In the genomic region with DNA sequence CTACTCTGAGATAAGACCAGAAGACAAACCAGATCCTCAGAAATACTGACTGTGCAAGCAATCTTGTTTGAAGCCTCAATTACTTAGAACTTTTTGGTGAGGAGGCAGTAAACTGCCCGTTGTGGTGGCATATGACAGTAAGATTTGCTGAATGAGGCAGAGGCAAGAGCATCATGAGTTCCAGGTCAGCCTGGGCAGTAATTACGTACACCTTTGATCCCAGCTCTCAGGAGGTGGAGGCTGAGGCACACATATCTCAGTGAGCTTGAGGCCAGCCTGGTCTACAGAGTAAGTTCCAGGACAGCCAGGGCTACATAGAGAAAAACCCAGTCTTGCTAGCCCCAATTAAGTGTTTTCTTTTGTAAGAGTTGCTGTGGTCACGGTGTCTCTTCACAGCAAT, we compare ENCODE assay signal across 13 mouse cellular contexts. TPM values are rescaled to one million over a fixed set of nuclear protein-coding genes. Genes with fewer than 3 reads are reported as not detected.
A peak's percentile ranks its signal among the peaks of the same experiment; 100 is the strongest.
DNase-seq lines count a peak whose midpoint lies in the region; ATAC-seq and TF ChIP-seq lines count a peak whose summit lies in the region.
"Had no signal": no experiment of that assay in that cellular context is flagged by ENCODE, and none has a peak within 500 bp of the region (broad histone marks: within the 10 kb centered on the region; RNA-seq: fewer than 3 reads in every experiment).

No protein-coding gene starts in this region.

- no peak for TF ChIP-seq POLR2A in limb, embryonic 14.5 days (IDR thresholded peaks at IDR 0.05; ENCODE audit: borderline replicate concordance, extremely low read depth, insufficient read depth, insufficient read length)

- peak; percentile 12 for DNase-seq in embryo, embryonic 11 days
- DNase-seq in embryo, embryonic 9.5 days (ENCODE audit: extremely low spot score) = no peak
- no peak for DNase-seq in lung, embryonic 14.5 days
- DNase-seq in lung, postnatal 4 days = no peak
- no peak for DNase-seq in limb, embryonic 14.5 days (ENCODE audit: low spot score)
- DNase-seq in stomach, postnatal 0 days (ENCODE audit: low spot score) = no peak
- no peak for DNase-seq in kidney, postnatal 4 days
- no peak for DNase-seq in layer of hippocampus, adult 11-12 months (ENCODE audit: low spot score)
- DNase-seq: adrenal gland, postnatal 36 days; cerebellum, postnatal 25 days; gastrocnemius, postnatal 14 days; layer of hippocampus, postnatal 36 days had no signal

- no peak overlapping the region for H3K4me3 ChIP-seq in lung, embryonic 14.5 days (ENCODE audit: low read depth, low read length)
- no peak overlapping the region for H3K4me3 ChIP-seq in limb, embryonic 14.5 days (replicated peaks; ENCODE audit: low read length)
- H3K4me3 ChIP-seq in stomach, postnatal 0 days (ENCODE audit: low read depth, low read length) = no peak overlapping the region
- H3K4me3 ChIP-seq: lung, embryonic 15.5 days had no signal

- no peaks in the 10 kb centered on the region for H3K9me3 ChIP-seq in lung, embryonic 14.5 days (ENCODE audit: low read depth, low read length)
- H3K9me3 ChIP-seq in limb, embryonic 14.5 days (ENCODE audit: control insufficient read depth, low read length) = no peaks in the 10 kb centered on the region
- no peaks in the 10 kb centered on the region for H3K9me3 ChIP-seq in stomach, postnatal 0 days (ENCODE audit: control insufficient read depth, low read length)
- H3K9me3 ChIP-seq: lung, embryonic 15.5 days had no signal

- H3K9ac ChIP-seq in lung, embryonic 14.5 days = no peak overlapping the region
- no peak overlapping the region; the same call in 1 of the 2 replicates for H3K9ac ChIP-seq in limb, embryonic 14.5 days (ENCODE audit: low read depth, low read length, severe bottlenecking)
- H3K9ac ChIP-seq in stomach, postnatal 0 days (ENCODE audit: low read length) = no peak overlapping the region
- H3K9ac ChIP-seq: lung, embryonic 15.5 days had no signal

- no peaks in the 10 kb centered on the region for H3K27me3 ChIP-seq in lung, embryonic 14.5 days (ENCODE audit: insufficient read depth, low read length)
- no peaks in the 10 kb centered on the region for H3K27me3 ChIP-seq in limb, embryonic 14.5 days (ENCODE audit: control insufficient read depth, insufficient read depth, low read length)
- no peaks in the 10 kb centered on the region for H3K27me3 ChIP-seq in stomach, postnatal 0 days (ENCODE audit: control insufficient read depth, insufficient read depth, low read length)
- H3K27me3 ChIP-seq: lung, embryonic 15.5 days had no signal

- no peak overlapping the region for H3K4me2 ChIP-seq in lung, embryonic 14.5 days
- H3K4me2 ChIP-seq in limb, embryonic 14.5 days (replicated peaks; ENCODE audit: low read depth, low read length, severe bottlenecking) = no peak overlapping the region
- no peak overlapping the region for H3K4me2 ChIP-seq in stomach, postnatal 0 days (replicated peaks; ENCODE audit: low read depth)
- H3K4me2 ChIP-seq: lung, embryonic 15.5 days had no signal

- no peak for ATAC-seq in lung, embryonic 14.5 days (ENCODE audit: insufficient read depth)
- no peak for ATAC-seq in limb, embryonic 14.5 days (ENCODE audit: low FRiP score, low read depth)
- ATAC-seq in stomach, postnatal 0 days (ENCODE audit: low FRiP score, low TSS enrichment) = no peak

- peak overlapping the region; percentile 39; the same call in 1 of the 2 replicates for H3K27ac ChIP-seq in lung, embryonic 14.5 days (ENCODE audit: low read depth)
- peak overlapping the region; percentile 76 for H3K27ac ChIP-seq in limb, embryonic 14.5 days (replicated peaks; ENCODE audit: low read depth, low read length)
- peak overlapping the region; percentile 5 for H3K27ac ChIP-seq in stomach, postnatal 0 days (replicated peaks)
- H3K27ac ChIP-seq: lung, embryonic 15.5 days had no signal

- TF ChIP-seq EP300 in stomach, postnatal 0 days (optimal IDR thresholded peaks at IDR 0.05) = no peak

- H3K4me1 ChIP-seq in lung, embryonic 14.5 days (ENCODE audit: insufficient read depth) = no peaks in the 10 kb centered on the region
- peaks cover 17% of the 10 kb centered on the region for H3K4me1 ChIP-seq in limb, embryonic 14.5 days (ENCODE audit: control insufficient read depth, insufficient read depth, low read length)
- no peaks in the 10 kb centered on the region for H3K4me1 ChIP-seq in stomach, postnatal 0 days (replicated peaks; ENCODE audit: control insufficient read depth, insufficient read depth)

- H3K36me3 ChIP-seq in lung, embryonic 14.5 days (ENCODE audit: insufficient read depth) = peaks cover 8% of the 10 kb centered on the region; the same call in 1 of the 2 replicates
- H3K36me3 ChIP-seq in limb, embryonic 14.5 days (ENCODE audit: control insufficient read depth, insufficient read depth, low read length) = peaks cover 13% of the 10 kb centered on the region
- H3K36me3 ChIP-seq in stomach, postnatal 0 days (ENCODE audit: control insufficient read depth, insufficient read depth, low read length) = no peaks in the 10 kb centered on the region
- H3K36me3 ChIP-seq: lung, embryonic 15.5 days had no signal

- TF ChIP-seq CTCF in lung, embryonic 14.5 days (IDR thresholded peaks at IDR 0.05; ENCODE audit: low read depth) = no peak
- no peak for TF ChIP-seq CTCF in stomach, postnatal 0 days (IDR thresholded peaks at IDR 0.05; ENCODE audit: low read depth)

- 82% methylated on average over 3 of the region's 3 CpGs for WGBS in lung, embryonic 14.5 days
- 66% methylated on average over 3 of the region's 3 CpGs for WGBS in limb, embryonic 14.5 days
- 69% methylated on average over 3 of the region's 3 CpGs for WGBS in stomach, postnatal 0 days

RNA-seq across cellular contexts. Expression of a gene that starts 48.9 kb away (rescaled TPM):
- polyA plus RNA-seq in lung, embryonic 14.5 days (2014; fragmentation: Nextera tagmentation; extraction: Ambion mirVana) = 51.1 and 52.7 TPM in 2 replicates
- polyA plus RNA-seq in limb, embryonic 14.5 days (2012; rRNA removed) = 44.3 TPM in 2 replicates
- polyA plus RNA-seq in limb, embryonic 14.5 days (2014; fragmentation: Nextera tagmentation; extraction: Ambion mirVana) = 72.1 and 72.4 TPM in 2 replicates
- polyA plus RNA-seq in stomach, postnatal 0 days (2015; fragmentation: Nextera tagmentation; extraction: Ambion mirVana) = 27.0 and 29.0 TPM in 2 replicates

Comparison
In these comparisons a context has a peak if more than half of its experiments do, and no peak if none do; other contexts are left out.
1. H3K27ac ChIP-seq: peak in every context shown above with its lines; median percentile 76 in limb, embryonic 14.5 days; 39 in lung, embryonic 14.5 days; 5 in stomach, postnatal 0 days.